Mouse (Mus musculus) liver, embryonic 14.5 days (tissue): ENCODE measurements around the gene Snx14. TPM values are rescaled to one million over a fixed set of nuclear protein-coding genes. Genes with fewer than 3 reads are reported as not detected.

Experiments
- ATAC-seq: fragments of 200-750 bp; cut with Nextera tagmentation; 2 replicates; pipeline ENCODE4 v1.8.0; 2017; ENCODE audit warnings: moderate number of reproducible peaks, mild to moderate bottlenecking, moderate library complexity; ENCODE audit not compliant: insufficient read depth
- DNase-seq, 3 experiments: peaks; one replicate each; pipeline ENCODE4 v3.0.0-alpha.2; 2012 to 2013; ENCODE audit warnings: low read depth in 3 of 3, low spot score in 3 of 3
- H3K27ac ChIP-seq: fragments of 300-500 bp; sonication (generic); 2 replicates; pipeline ENCODE4 v1.5.1; 2014; ENCODE audit warnings: moderate library complexity, mild to moderate bottlenecking, control low read depth, inconsistent platforms
- H3K27me3 ChIP-seq: fragments of 300-500 bp; sonication (generic); 2 replicates; pipeline ENCODE4 v1.6.1; 2014; ENCODE audit warnings: mild to moderate bottlenecking, low read length, moderate library complexity; ENCODE audit not compliant: control insufficient read depth, insufficient read depth
- H3K36me3 ChIP-seq: fragments of 300-500 bp; sonication (generic); replicated peaks from 2 replicates; pipeline ENCODE4 v1.6.1; 2014; ENCODE audit warnings: low read depth; ENCODE audit not compliant: control insufficient read depth, insufficient read depth
- H3K4me1 ChIP-seq, 2 experiments: fragments of 200-500 bp in 1 of 2; fragments of 300-500 bp in 1 of 2; sonication (generic) in 1 of 2; replicated peaks; 2 replicates each; pipeline ENCODE4 v1.6.1; 2012 to 2014; ENCODE audit warnings: antibody characterized with exemption in 1 of 2, inconsistent platforms in 1 of 2, low read length in 1 of 2; ENCODE audit not compliant: control insufficient read depth in 2 of 2, insufficient read depth in 2 of 2
- H3K4me2 ChIP-seq: fragments of 300-500 bp; sonication (generic); 2 replicates; pipeline ENCODE4 v1.6.1; 2014; ENCODE audit warnings: low read depth, mild to moderate bottlenecking, control low read depth, moderate library complexity
- H3K4me3 ChIP-seq, 2 experiments: fragments of 200-500 bp in 1 of 2; fragments of 300-500 bp in 1 of 2; sonication (generic) in 1 of 2; 2 replicates each; pipeline ENCODE4 v1.5.1; 2012 to 2014; ENCODE audit warnings: low read depth in 2 of 2, low read length in 2 of 2, mild to moderate bottlenecking in 2 of 2, control low read depth in 1 of 2, inconsistent platforms in 1 of 2, moderate library complexity in 1 of 2; ENCODE audit not compliant: insufficient read depth in 1 of 2
- H3K9ac ChIP-seq: fragments of 300-500 bp; sonication (generic); replicated peaks from 2 replicates; pipeline ENCODE4 v1.6.1; 2014; ENCODE audit warnings: mild to moderate bottlenecking, control low read depth, moderate library complexity
- H3K9me3 ChIP-seq: fragments of 300-500 bp; sonication (generic); 2 replicates; pipeline ENCODE4 v1.6.1; 2016; ENCODE audit warnings: low read length, mixed read lengths; ENCODE audit not compliant: control insufficient read depth
- CTCF ChIP-seq: IDR thresholded peaks from 2 replicates; pipeline ENCODE4 v1.5.1; 2016; ENCODE audit warnings: antibody characterized with exemption, low read depth, control low read depth
- EP300 ChIP-seq: IDR thresholded peaks from 2 replicates; pipeline ENCODE4 v1.6.1; 2016; ENCODE audit warnings: antibody characterized with exemption, low read depth
- WGBS: fragments of 180-500 bp; shearing (Covaris S2); extraction: QIAGEN DNeasy Blood & Tissue Kit; methylation state at CpG from one replicate; pipeline ENCODE4 v1.1.7; 2014; ENCODE audit not compliant: insufficient replicate concordance; 5-methylcytosine and 5-hydroxymethylcytosine counted together
- polyA plus RNA-seq, 2 experiments: library from polyadenylated mRNA; depleted of rRNA in 1 of 2; stranded (reverse) in 1 of 2; unstranded in 1 of 2; fragments of >200 nt; fragmentation: Nextera tagmentation in 1 of 2; extraction: Ambion mirVana in 1 of 2; gene quantifications; 2 replicates each; pipeline versions ENCODE4 v1.2.1 to v1.2.3; 2012 to 2014

Gene Snx14
- polyA plus RNA-seq, 2 experiments = 8.6 to 9.9 TPM

DNA sequence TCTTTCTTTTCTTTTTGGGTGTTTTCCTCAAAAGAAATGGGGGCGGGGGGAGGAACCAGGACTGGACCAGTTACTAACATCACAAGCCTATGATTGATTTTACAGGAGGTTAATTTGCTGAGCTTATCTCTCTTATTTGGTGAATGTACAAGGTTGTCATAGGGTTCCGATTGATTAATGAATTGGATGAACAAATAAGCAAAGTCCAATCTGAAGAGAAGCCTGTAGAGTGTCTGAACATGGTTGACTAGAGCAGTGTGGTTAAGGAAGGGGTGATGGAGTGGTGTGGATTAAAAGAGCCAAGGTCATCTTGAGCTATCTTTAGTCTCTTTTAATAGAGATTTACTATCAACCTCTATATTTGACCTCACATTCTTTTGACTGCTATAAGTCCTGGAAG lies 94.3 kb downstream of the Snx14 start:
- no peak overlapping the region for H3K9ac ChIP-seq
- H3K9me3 ChIP-seq = no peaks in the 10 kb centered on the region
- no peak overlapping the region for H3K27ac ChIP-seq
- H3K4me1 ChIP-seq = no peaks in the 10 kb centered on the region
- no peaks in the 10 kb centered on the region for H3K27me3 ChIP-seq
- H3K4me2 ChIP-seq = no peak overlapping the region
- DNase-seq (no peak), ATAC-seq (no peak)
- 62% methylated on average over 2 of the region's 2 CpGs for WGBS
- H3K36me3 ChIP-seq = no peaks in the 10 kb centered on the region
- TF ChIP-seq EP300 = no peak
- TF ChIP-seq CTCF = no peak
- no peak overlapping the region for H3K4me3 ChIP-seq

DNA sequence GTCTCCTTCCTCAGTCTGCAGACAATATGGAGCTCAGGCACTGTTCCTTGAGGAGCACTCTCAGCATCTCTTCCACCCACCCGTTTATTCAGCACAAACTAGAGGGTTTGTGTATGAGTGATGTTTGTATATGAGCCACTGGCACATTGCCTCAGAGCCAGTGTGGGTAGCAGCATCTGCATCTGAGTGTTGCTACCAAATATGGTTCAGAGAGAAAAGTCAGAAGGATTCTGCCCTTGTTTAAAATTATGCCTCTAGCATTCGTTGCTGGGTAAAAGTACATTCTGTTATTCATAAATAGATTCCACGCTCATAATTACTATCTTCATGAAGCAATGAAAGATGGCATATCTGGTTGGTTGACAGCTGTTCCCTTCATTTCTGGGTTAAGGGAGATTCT lies 96.1 kb downstream of the Snx14 start:
- no peaks in the 10 kb centered on the region for H3K27me3 ChIP-seq
- no peaks in the 10 kb centered on the region for H3K4me1 ChIP-seq
- H3K36me3 ChIP-seq = no peaks in the 10 kb centered on the region
- 71% methylated on average over 3 of the region's 3 CpGs for WGBS
- H3K4me2 ChIP-seq = no peak overlapping the region
- no peak overlapping the region for H3K9ac ChIP-seq
- no peak overlapping the region for H3K4me3 ChIP-seq
- no peak for DNase-seq
- H3K9me3 ChIP-seq = no peaks in the 10 kb centered on the region
- ATAC-seq = no peak
- no peak overlapping the region for H3K27ac ChIP-seq
- TF ChIP-seq CTCF (no peak), EP300 (no peak)

DNA sequence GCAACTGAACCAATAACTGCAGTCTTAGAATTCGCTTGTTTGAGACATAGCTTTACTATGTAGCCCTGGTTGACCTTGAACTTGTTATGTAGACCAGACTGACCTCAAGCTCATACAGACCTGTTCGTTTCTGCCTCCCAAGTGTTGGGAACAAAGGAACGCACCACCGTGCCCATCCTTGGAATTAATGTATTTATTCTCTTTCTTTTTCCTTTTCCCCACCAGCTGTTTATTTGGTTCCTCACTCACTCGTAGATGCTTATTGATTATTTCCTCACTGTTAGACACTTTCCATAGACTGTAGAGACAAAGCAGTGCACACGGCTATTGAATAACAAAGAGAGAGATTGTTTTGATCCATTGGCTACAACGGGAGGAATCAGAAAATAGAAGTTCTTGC lies 96.5 kb downstream of the Snx14 start:
- WGBS = 57% methylated on average over 7 of the region's 7 CpGs
- Histone ChIP-seq H3K4me3 (no peak overlapping the region), H3K27ac (no peak overlapping the region), H3K36me3 (no peaks in the 10 kb centered on the region), H3K9me3 (no peaks in the 10 kb centered on the region), H3K4me1 (no peaks in the 10 kb centered on the region), H3K4me2 (no peak overlapping the region), H3K9ac (no peak overlapping the region), H3K27me3 (no peaks in the 10 kb centered on the region)
- DNase-seq (no peak), ATAC-seq (no peak)
- no peak for TF ChIP-seq CTCF
- TF ChIP-seq EP300 = no peak

DNA sequence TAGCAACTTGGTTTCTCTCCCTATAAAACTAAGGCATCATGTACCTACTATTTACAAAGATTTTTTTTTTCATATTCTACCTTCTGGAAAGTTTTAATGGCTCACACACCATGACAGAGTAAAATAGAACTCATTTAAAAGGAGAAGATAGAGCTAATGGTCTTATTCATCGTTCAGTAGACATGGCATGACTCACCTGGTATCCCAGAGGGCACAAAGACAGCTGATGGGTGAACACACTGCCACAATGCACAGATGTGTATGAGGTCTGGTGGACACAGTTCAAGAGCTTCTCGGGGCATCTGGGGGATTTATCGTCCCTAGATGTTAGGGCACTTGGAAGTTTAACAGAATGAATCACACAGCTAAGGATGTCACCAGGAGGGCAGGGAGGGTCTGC lies 97.9 kb downstream of the Snx14 start:
- H3K27ac ChIP-seq = no peak overlapping the region
- no peak overlapping the region for H3K4me3 ChIP-seq
- TF ChIP-seq EP300 (no peak), CTCF (no peak)
- WGBS = 55% methylated on average over 3 of the region's 3 CpGs
- no peaks in the 10 kb centered on the region for H3K4me1 ChIP-seq
- ATAC-seq (no peak), DNase-seq (no peak)
- no peaks in the 10 kb centered on the region for H3K9me3 ChIP-seq
- no peak overlapping the region for H3K9ac ChIP-seq
- H3K36me3 ChIP-seq = no peaks in the 10 kb centered on the region
- no peak overlapping the region for H3K4me2 ChIP-seq
- H3K27me3 ChIP-seq = no peaks in the 10 kb centered on the region

DNA sequence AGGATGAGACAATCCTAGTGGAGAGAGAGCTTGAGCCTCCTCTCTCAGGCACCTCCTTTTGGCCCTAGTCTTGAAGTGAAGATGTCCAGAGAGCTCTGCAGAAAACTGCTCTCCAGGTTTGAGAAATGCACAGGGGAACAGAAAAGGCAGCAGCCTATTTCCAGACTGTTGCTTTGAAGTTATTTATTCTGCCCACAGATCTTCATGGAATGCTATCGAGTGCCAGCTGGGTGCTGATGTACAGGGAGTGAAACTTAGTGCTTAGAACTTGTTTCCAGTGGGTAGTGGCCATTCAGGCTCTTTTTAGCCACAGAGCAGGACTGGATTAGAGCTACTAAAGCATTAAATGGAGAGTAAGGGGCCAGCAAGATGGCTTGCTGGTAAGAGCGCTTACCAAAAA lies 102.9 kb downstream of the Snx14 start:
- Histone ChIP-seq H3K9me3 (no peaks in the 10 kb centered on the region), H3K27ac (no peak overlapping the region), H3K9ac (no peak overlapping the region), H3K4me2 (no peak overlapping the region), H3K36me3 (no peaks in the 10 kb centered on the region), H3K27me3 (no peaks in the 10 kb centered on the region), H3K4me1 (no peaks in the 10 kb centered on the region), H3K4me3 (no peak overlapping the region)
- 44% methylated on average over 2 of the region's 2 CpGs for WGBS
- TF ChIP-seq EP300 (no peak), CTCF (no peak)
- no peak for ATAC-seq
- DNase-seq = no peak

DNA sequence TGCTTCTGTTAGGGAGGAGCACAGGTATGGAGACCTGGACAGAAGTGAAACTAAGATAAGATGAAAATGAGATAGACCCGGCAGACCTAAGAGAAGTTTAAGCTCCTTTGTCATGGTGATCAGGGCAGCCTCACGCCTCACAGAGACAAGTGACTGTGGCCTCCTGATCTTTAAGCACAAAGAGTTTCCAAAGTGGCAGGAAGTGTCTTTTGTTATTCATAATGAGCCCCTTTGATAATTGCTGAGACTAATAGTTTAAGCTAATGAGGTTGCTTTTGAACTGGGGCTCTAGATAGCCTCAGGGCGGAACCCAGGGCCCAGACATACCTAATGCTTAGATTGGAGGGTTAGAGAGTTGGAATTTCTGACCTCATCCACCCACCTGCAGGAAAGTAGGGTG lies 106.3 kb downstream of the Snx14 start:
- H3K36me3 ChIP-seq = no peaks in the 10 kb centered on the region
- WGBS = 50% methylated on average over 3 of the region's 3 CpGs
- TF ChIP-seq CTCF (no peak), EP300 (no peak)
- no peak for ATAC-seq
- no peak overlapping the region for H3K4me2 ChIP-seq
- H3K4me3 ChIP-seq = no peak overlapping the region
- H3K4me1 ChIP-seq = no peaks in the 10 kb centered on the region
- no peak for DNase-seq
- H3K27me3 ChIP-seq = peaks cover 11% of the 10 kb centered on the region
- no peaks in the 10 kb centered on the region for H3K9me3 ChIP-seq
- H3K9ac ChIP-seq = no peak overlapping the region
- no peak overlapping the region for H3K27ac ChIP-seq
